Mouse (Mus musculus): ENCODE data around the gene Adamts2.

The Adamts2 gene

DNA sequence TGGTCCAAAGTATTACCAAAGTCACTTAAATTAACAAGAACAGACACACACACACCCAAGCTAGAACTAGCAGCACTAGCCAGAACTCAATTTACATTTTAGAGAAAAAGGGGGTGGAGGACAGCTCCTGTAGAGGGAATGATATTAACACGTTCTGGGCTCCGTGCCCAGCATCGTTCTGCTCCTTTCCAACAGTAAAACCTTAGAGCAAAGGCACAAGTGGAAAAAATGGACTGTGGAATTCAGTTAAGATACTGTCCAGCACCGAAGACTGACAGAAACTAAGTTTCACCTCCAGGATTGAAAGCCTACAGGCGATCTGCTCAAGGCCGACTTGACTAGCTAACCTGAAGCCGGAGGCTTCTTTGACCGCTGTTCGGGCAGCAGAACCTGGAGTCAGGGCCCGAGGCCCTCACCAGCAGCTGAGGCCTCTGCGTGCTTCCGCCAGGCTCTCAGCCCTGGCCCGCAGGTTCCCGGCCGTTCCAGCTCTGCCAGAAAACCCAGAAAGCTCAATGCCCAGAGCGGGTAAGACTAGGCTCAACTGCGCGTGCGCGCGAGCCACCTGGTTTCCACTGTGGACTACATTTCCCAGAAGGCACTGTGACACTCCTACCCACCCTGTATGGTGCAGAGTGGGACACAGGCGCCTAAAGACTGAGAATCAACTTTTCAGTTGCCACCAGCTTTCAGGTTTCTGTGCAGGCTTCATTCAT is 239.3 kb downstream of the Adamts2 start, which contains the start of gene Zfp879:
TSS of gene Zfp879 (minus strand) at position 530 of the 713 bp plus-strand sequence.
- DNase-seq (ENCODE audit: extremely low spot score, low spot score), result peak; percentile 93

DNA sequence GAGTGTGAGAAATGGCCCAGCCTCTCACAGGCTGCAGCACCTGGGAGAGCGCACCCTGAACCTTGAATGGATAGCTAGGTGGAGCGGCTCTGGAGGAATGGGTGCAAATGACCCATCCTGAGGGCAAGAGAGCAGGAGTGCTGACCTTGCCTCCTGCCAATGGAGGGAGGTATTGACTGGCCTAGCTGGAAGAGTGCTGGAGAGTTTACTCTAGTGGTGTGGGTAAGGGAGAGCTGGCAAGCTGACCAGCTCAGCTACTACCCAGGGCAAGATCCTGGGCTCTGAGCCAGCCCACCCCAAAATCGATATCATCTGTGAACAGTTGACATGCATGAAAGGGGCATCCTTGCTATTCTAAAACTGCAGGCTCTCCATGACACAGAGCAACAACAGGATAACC is 244.1 kb downstream of the Adamts2 start:
- no peak for DNase-seq (ENCODE audit: extremely low spot score, low spot score)

DNA sequence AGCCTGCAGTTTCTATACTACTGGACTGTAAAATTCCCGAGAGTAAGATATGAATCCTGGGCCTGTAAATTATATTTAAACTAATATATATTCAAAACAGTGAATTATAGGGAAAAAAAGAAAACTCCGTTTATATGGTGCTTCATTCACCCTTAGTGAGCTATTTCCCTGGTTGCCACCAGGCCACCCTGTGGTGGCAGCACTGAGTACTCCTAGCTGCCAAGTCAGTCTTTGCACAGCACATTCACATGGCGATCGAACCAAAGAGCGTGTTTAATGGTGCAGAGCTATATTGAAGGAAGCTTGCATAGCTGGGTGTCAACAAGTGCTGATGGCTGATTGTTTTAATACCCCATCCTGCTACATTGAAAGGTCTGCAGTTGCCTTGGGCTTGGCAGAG is 245.2 kb downstream of the Adamts2 start:
- DNase-seq (ENCODE audit: extremely low spot score, low spot score), result no peak

DNA sequence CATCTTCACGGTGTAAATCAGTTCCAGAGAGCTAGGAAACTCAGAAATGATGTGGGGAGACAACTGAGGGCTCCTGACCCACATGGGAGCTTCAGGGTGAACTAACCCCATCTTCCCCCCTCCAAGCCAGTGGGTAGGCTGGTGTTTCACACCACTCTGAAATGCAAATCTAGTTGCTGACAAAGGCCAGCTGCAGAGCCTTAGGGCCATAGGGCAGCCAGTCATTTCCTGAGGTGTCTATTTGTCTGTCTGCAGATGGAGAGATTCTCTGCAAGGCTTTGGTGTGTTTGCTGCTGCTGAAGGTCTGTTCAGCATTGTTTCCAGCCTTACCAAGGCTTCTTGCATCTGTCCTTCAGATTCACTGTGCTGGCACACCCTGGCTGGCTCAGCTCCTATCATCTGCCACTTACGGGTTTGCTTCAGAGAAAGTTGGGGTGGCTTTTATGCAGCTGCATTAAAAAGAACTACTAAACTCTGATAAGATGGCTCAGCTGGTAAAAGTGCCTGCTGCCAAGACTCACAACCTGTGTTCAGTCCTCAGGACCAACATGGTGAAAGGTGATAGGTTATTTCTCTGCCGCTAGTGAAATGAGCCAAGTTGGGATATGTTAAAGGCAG is 246.7 kb downstream of the Adamts2 start:
- DNase-seq (ENCODE audit: extremely low spot score, low spot score), result no peak

DNA sequence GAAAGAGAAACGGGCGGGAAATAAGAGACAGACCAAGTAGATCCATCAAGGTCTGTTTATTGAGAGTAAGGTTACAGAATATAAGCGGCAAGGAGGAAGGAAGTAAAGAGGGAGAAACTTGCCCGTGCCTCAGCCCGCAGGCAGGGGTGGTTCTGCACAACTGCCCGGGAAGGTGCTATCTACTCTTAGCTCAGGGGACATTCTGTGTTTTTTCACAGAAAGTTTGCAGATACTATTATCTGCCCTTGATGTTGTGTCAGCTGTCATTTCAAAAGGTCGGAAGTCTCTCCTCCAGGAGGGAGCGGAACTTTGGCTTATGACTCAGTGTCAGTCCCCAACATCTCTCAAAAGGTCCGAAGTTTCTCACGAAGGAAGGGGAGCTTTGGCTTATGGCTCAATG is 247.4 kb downstream of the Adamts2 start:
- DNase-seq (ENCODE audit: extremely low spot score, low spot score), result no peak

DNA sequence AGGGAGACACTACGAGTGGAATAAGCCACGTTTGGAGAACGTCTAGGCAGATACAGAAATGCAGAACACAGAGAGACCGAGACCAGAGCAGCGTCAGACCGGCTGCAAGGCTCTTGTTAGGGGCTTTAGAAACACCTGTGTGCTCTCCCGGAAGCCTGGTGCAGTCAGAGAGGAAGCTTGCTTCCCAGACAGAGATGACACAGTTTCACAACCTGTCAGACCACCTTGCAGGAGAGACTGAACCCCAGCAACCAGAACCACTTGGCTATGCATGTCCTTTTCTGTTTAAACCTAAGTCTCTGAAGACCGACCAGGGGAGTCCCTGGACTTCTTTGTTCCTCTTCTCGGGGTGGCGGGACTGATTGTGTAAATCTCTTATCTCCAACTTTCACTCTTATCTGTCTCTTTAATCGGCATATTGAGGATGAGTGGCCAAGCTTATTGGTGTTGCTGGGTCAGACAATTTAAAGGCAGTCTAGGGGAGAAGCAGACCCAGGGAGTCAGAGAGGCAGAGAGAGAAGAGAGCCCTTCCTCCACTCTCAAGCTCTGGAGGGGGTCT is 248.4 kb downstream of the Adamts2 start, which contains the start of gene Grm6:
TSS of gene Grm6 (plus strand) at position 509 of the 559 bp plus-strand sequence.
- no peak for DNase-seq (ENCODE audit: extremely low spot score, low spot score)

DNA sequence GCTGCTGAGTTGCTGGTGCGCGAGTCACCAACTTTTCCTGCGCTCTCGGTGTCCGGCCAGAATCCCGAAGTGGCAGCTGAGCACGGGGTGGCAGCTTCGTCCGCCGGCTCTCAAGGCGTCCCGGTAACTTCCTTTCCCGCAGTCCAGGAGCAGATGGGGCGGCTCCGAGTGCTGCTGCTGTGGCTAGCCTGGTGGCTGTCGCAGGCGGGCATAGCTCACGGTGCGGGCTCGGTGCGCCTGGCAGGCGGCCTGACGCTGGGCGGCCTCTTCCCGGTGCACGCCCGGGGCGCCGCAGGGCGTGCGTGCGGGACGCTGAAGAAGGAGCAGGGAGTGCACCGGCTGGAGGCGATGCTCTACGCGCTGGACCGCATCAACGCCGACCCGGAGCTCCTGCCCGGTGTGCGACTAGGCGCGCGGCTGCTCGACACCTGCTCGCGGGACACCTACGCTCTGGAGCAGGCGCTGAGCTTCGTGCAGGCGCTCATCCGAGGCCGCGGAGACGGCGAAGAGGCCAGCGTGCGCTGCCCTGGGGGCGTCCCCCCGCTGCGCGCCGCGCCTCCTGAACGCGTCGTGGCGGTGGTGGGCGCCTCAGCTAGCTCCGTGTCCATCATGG is 249.2 kb downstream of the Adamts2 start:
- peak; percentile 52 for DNase-seq (ENCODE audit: extremely low spot score, low spot score)

Data from neural tube, embryonic 10.5 days (tissue).